Mouse (Mus musculus) MEL (cell line): Measurements from ENCODE around the gene Rccd1. TPM values are rescaled to one million over a fixed set of nuclear protein-coding genes. Genes with fewer than 3 reads are reported as not detected.

ENCODE experiments used
- DNase-seq: peaks from one replicate; pipeline ENCODE4 v3.0.0; 2011; ENCODE audit warnings: low read depth, low spot score
- H3K27ac ChIP-seq: 2 replicates; pipeline ENCODE4 v1.5.1; 2012; ENCODE audit warnings: low read depth, mild to moderate bottlenecking, control low read depth, low read length, moderate library complexity; ENCODE audit not compliant: control insufficient read depth
- H3K27me3 ChIP-seq, 2 experiments: fragments of 150-350 bp in 1 of 2; sonication (generic) in 1 of 2; 2 replicates each; pipeline ENCODE4 v1.6.1; 2012; ENCODE audit warnings: low read length in 2 of 2, mild to moderate bottlenecking in 2 of 2, improper control_type of control experiment in 1 of 2, moderate library complexity in 1 of 2; ENCODE audit not compliant: insufficient read depth in 2 of 2, control insufficient read depth in 1 of 2
- H3K36me3 ChIP-seq, 2 experiments: 2 replicates each; pipeline ENCODE4 v1.6.1; 2012 to 2014; ENCODE audit warnings: low read length in 2 of 2, improper control_type of control experiment in 1 of 2, inconsistent platforms in 1 of 2, mild to moderate bottlenecking in 1 of 2; ENCODE audit not compliant: insufficient read depth in 2 of 2, control insufficient read depth in 1 of 2
- H3K4me1 ChIP-seq, 2 experiments: fragments of 150-350 bp in 1 of 2; sonication (generic) in 1 of 2; 2 replicates each; pipeline ENCODE4 v1.6.1; 2012; ENCODE audit warnings: low read length in 2 of 2, improper control_type of control experiment in 1 of 2, mild to moderate bottlenecking in 1 of 2; ENCODE audit not compliant: insufficient read depth in 2 of 2, control insufficient read depth in 1 of 2
- H3K4me3 ChIP-seq, 2 experiments: fragments of 150-350 bp in 1 of 2; sonication (generic) in 1 of 2; 2 replicates each; pipeline ENCODE4 v1.5.1; 2012; ENCODE audit warnings: low read depth in 2 of 2, low read length in 2 of 2, mild to moderate bottlenecking in 2 of 2, moderate library complexity in 2 of 2, control low read depth in 1 of 2, improper control_type of control experiment in 1 of 2; ENCODE audit not compliant: control insufficient read depth in 1 of 2, insufficient read depth in 1 of 2
- H3K79me2 ChIP-seq: 2 replicates; pipeline ENCODE4 v1.6.1; 2012; ENCODE audit warnings: mild to moderate bottlenecking, low read length, moderate library complexity; ENCODE audit not compliant: control insufficient read depth, poor library complexity, insufficient read depth
- H3K9ac ChIP-seq: 2 replicates; pipeline ENCODE4 v1.6.1; 2012; ENCODE audit warnings: low read depth, mild to moderate bottlenecking, control low read depth, low read length, moderate library complexity; ENCODE audit not compliant: control insufficient read depth, poor library complexity, severe bottlenecking
- H3K9me3 ChIP-seq: fragments of 150-350 bp; sonication (generic); replicated peaks from 2 replicates; pipeline ENCODE4 v1.6.1; 2012; ENCODE audit warnings: mild to moderate bottlenecking, low read length, improper control_type of control experiment, moderate library complexity; ENCODE audit not compliant: insufficient read depth
- BHLHE40 ChIP-seq: IDR thresholded peaks from 2 replicates; pipeline ENCODE4 v1.6.1; 2012; ENCODE audit warnings: low read depth, mild to moderate bottlenecking, inconsistent platforms, low read length, improper control_type of control experiment, borderline replicate concordance
- EP300 ChIP-seq, 2 experiments: IDR thresholded peaks; 2 replicates each; pipeline ENCODE4 v1.6.1; 2011; ENCODE audit warnings: improper control_type of control experiment in 2 of 2, low read length in 2 of 2, low read depth in 1 of 2, mild to moderate bottlenecking in 1 of 2
- ETS1 ChIP-seq: IDR thresholded peaks from 2 replicates; pipeline ENCODE4 v1.6.1; 2012; ENCODE audit warnings: low read depth, mild to moderate bottlenecking, inconsistent platforms, low read length, improper control_type of control experiment, moderate library complexity
- HCFC1 ChIP-seq: IDR thresholded peaks from 2 replicates; pipeline ENCODE4 v1.6.1; 2012; ENCODE audit warnings: low read depth, mild to moderate bottlenecking, inconsistent platforms, low read length, improper control_type of control experiment, moderate library complexity
- JUND ChIP-seq: IDR thresholded peaks from 2 replicates; pipeline ENCODE4 v1.6.1; 2011; ENCODE audit warnings: low read depth, mild to moderate bottlenecking, improper control_type of control experiment, low read length
- KAT2A ChIP-seq: conservative IDR thresholded peaks from 2 replicates; pipeline ENCODE4 v1.6.1; 2012; ENCODE audit warnings: low read depth, low read length, improper control_type of control experiment, inconsistent platforms
- MAFK ChIP-seq: IDR thresholded peaks from 2 replicates; pipeline ENCODE4 v1.6.1; 2011; ENCODE audit warnings: low read depth, mild to moderate bottlenecking, low read length, improper control_type of control experiment, borderline replicate concordance
- MAX ChIP-seq: IDR thresholded peaks from 2 replicates; pipeline ENCODE4 v1.6.1; 2011; ENCODE audit warnings: low read length, improper control_type of control experiment
- MEF2A ChIP-seq: IDR thresholded peaks from 2 replicates; pipeline ENCODE4 v1.6.1; 2014; ENCODE audit warnings: low read depth, mild to moderate bottlenecking, inconsistent platforms, low read length, improper control_type of control experiment; ENCODE audit not compliant: poor library complexity, insufficient replicate concordance, severe bottlenecking; ENCODE audit errors: extremely low read depth
- MXI1 ChIP-seq: IDR thresholded peaks from 2 replicates; pipeline ENCODE4 v1.6.1; 2011; ENCODE audit warnings: mild to moderate bottlenecking, low read depth, low read length, improper control_type of control experiment
- MYC ChIP-seq: IDR thresholded peaks from 2 replicates; pipeline ENCODE4 v1.6.1; 2011; ENCODE audit warnings: low read depth, mild to moderate bottlenecking, low read length, improper control_type of control experiment, moderate library complexity
- NELFE ChIP-seq: IDR thresholded peaks from 2 replicates; pipeline ENCODE4 v1.6.1; 2011; ENCODE audit warnings: low read depth, low read length, improper control_type of control experiment
- POLR2AphosphoS2 ChIP-seq: IDR thresholded peaks from 2 replicates; pipeline ENCODE4 v1.6.1; 2011; ENCODE audit warnings: low read length, improper control_type of control experiment
- POLR2AphosphoS5 ChIP-seq: IDR thresholded peaks from 2 replicates; pipeline ENCODE4 v1.6.1; 2012; ENCODE audit warnings: low read depth, borderline replicate concordance, mild to moderate bottlenecking, inconsistent platforms, low read length, moderate library complexity, mixed read lengths
- SIN3A ChIP-seq: IDR thresholded peaks from 2 replicates; pipeline ENCODE4 v1.6.1; 2012; ENCODE audit warnings: low read length, improper control_type of control experiment, inconsistent platforms
- SMC3 ChIP-seq: IDR thresholded peaks from 2 replicates; pipeline ENCODE4 v1.6.1; 2011; ENCODE audit warnings: low read depth, low read length, improper control_type of control experiment
- TAL1 ChIP-seq: IDR thresholded peaks from 2 replicates; pipeline ENCODE4 v1.6.1; 2012; ENCODE audit warnings: mild to moderate bottlenecking, inconsistent platforms, low read length, moderate library complexity, mixed read lengths
- TBP ChIP-seq: IDR thresholded peaks from 2 replicates; pipeline ENCODE4 v1.8.0; 2011; ENCODE audit warnings: low read depth, low read length, improper control_type of control experiment
- TCF12 ChIP-seq: IDR thresholded peaks from 2 replicates; pipeline ENCODE4 v1.6.1; 2014; ENCODE audit warnings: low read depth, mild to moderate bottlenecking, inconsistent platforms, low read length, improper control_type of control experiment, moderate library complexity
- UBTF ChIP-seq: IDR thresholded peaks from 2 replicates; pipeline ENCODE4 v1.6.1; 2012; ENCODE audit warnings: low read depth, mild to moderate bottlenecking, inconsistent platforms, low read length, improper control_type of control experiment, moderate library complexity, borderline replicate concordance; ENCODE audit not compliant: insufficient read depth
- USF1 ChIP-seq: IDR thresholded peaks from 2 replicates; pipeline ENCODE4 v1.6.1; 2014; ENCODE audit warnings: low read depth, mild to moderate bottlenecking, inconsistent platforms, low read length, improper control_type of control experiment, moderate library complexity
- USF2 ChIP-seq, 2 experiments: IDR thresholded peaks; 2 replicates each; pipeline ENCODE4 v1.6.1; 2011 to 2012; ENCODE audit warnings: improper control_type of control experiment in 2 of 2, low read length in 2 of 2, borderline replicate concordance in 1 of 2, inconsistent platforms in 1 of 2, low read depth in 1 of 2, mild to moderate bottlenecking in 1 of 2; ENCODE audit not compliant: insufficient read depth in 1 of 2
- ZC3H11A ChIP-seq: IDR thresholded peaks from 2 replicates; pipeline ENCODE4 v1.6.1; 2012; ENCODE audit warnings: low read depth, mild to moderate bottlenecking, inconsistent platforms, low read length, improper control_type of control experiment
- polyA plus RNA-seq, 2 experiments: library from polyadenylated mRNA; stranded (reverse) in 1 of 2; unstranded in 1 of 2; fragments of >175 nt in 1 of 2; fragments of >200 nt in 1 of 2; gene quantifications; 2 replicates each; pipeline versions ENCODE4 v1.2.1 to v1.2.4; 2012; ENCODE audit warnings: low replicate concordance in 2 of 2, low read depth in 1 of 2; ENCODE audit not compliant: insufficient read length in 2 of 2, insufficient read depth in 1 of 2, missing spikeins in 1 of 2
- total RNA-seq: library from RNA; depleted of rRNA; stranded (reverse); fragments of 300-350 nt; gene quantifications from 2 replicates; pipeline ENCODE4 v1.2.3, GENCODE M21; 2012

Gene Rccd1
- total and polyA plus RNA-seq, 3 experiments = 16.8 to 20.2 TPM; not detected in 1

DNA sequence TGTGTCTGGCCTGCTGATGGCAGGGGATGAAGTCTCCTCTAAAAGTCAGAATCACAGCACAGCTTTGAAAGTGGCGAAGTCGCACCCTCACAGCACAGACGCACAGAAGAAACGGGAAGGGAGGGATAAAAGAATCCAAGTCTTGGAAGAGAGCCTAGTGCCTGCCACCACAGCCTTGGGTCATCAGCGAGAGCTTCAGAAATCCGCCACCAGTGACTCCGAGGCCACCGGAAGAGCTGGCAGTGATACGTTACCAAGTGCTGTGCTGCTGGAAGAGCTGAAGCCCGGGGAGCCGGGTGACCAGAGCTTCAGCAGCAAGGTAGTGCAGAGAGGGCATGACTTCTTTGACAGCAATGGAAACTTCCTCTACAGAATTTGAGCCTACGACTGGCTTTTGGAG lies 59.6 kb downstream of the Rccd1 start:
- Histone ChIP-seq H3K27ac (no peak overlapping the region), H3K4me3 (no peak overlapping the region), H3K9ac (no peak overlapping the region), H3K27me3 (no peaks in the 10 kb centered on the region), H3K4me1 (peaks cover 7 to 21% of the 10 kb centered on the region in 2 experiments), H3K79me2 (peaks cover 20% of the 10 kb centered on the region), H3K36me3 (peaks cover 6 to 26% of the 10 kb centered on the region in 2 experiments), H3K9me3 (no peaks in the 10 kb centered on the region)
- DNase-seq = no peak
- no peak for TF ChIP-seq USF2 (IDR thresholded peaks at IDR 0.05; ENCODE audit: borderline replicate concordance in 1 of 2, insufficient read depth in 1 of 2, low read depth in 1 of 2, low read length in 2 of 2)
- no peak for TF ChIP-seq SIN3A
- TF ChIP-seq ZC3H11A = no peak
- no peak for TF ChIP-seq KAT2A
- no peak for TF ChIP-seq HCFC1
- TF ChIP-seq NELFE = no peak

- H3K9ac ChIP-seq = peak overlapping the region; percentile 84
These were observed 62.8 kb downstream of the Rccd1 start for GRCm38 (mm10) chr7:80261372-80261990.

GRCm38 (mm10) chr7:80260625-80261371 lies 63.5 kb downstream of the Rccd1 start, which contains the start of gene Ngrn:
Ngrn (plus strand) TSS chr7:80261215.
- Histone ChIP-seq H3K27me3 (no peaks in the 10 kb centered on the region), H3K4me1 (peaks cover 4 to 17% of the 10 kb centered on the region in 2 experiments), H3K36me3 (peaks cover 6 to 15% of the 10 kb centered on the region in 2 experiments), H3K27ac (peak within 1 kb of the TSS; percentile 58), H3K9ac (peak within 1 kb of the TSS; percentile 84), H3K79me2 (peaks cover 19% of the 10 kb centered on the region), H3K4me3 (peak within 1 kb of the TSS; percentile 55 to 77), H3K9me3 (no peaks in the 10 kb centered on the region)
- DNase-seq = peak; percentile 90
- TF ChIP-seq MEF2A (0 out of 2 replicates have a peak, but pooled peaks have one; percentile 48), USF2 (IDR thresholded peaks at IDR 0.05; ENCODE audit: borderline replicate concordance in 1 of 2, insufficient read depth in 1 of 2, low read depth in 1 of 2, low read length in 2 of 2) (no peak), BHLHE40 (no peak), TCF12 (peak; percentile 56; the same call in 1 of the 2 replicates), UBTF (no peak), EP300 (IDR thresholded peaks at IDR 0.05; ENCODE audit: low read depth in 1 of 2, low read length in 2 of 2) (0 out of 4 replicates have a peak, but pooled peaks of 1 of the 2 experiments have one; percentile 41), JUND (no peak), KAT2A (peak; percentile 79), SMC3 (no peak), HCFC1 (peak; percentile 92), TAL1 (no peak), MAFK (no peak), POLR2AphosphoS2 (peak; percentile 84; the same call in 1 of the 2 replicates), TBP (peak; percentile 79), POLR2AphosphoS5 (no peak), MYC (peak; percentile 41; the same call in 1 of the 2 replicates)

More at GRCm38 (mm10) chr7:80261372-80261990, 62.8 kb downstream of the Rccd1 start:
- peak; percentile 26; the same call in 1 of the 2 replicates for TF ChIP-seq MAX
- peak; percentile 68; the same call in 1 of the 2 replicates for TF ChIP-seq MXI1
- 0 out of 2 replicates have a peak, but pooled peaks have one; percentile 6 for TF ChIP-seq MYC
- 0 out of 2 replicates have a peak, but pooled peaks have one; percentile 21 for TF ChIP-seq HCFC1
- TF ChIP-seq ETS1 = 0 out of 2 replicates have a peak, but pooled peaks have one; percentile 6
- TF ChIP-seq USF1 = no peak
- no peaks in the 10 kb centered on the region for H3K27me3 ChIP-seq
- peaks cover 6 to 15% of the 10 kb centered on the region in 2 experiments for H3K36me3 ChIP-seq
- H3K4me1 ChIP-seq = peaks cover 4 to 17% of the 10 kb centered on the region in 2 experiments
- peak; percentile 62 for DNase-seq
- peaks cover 19% of the 10 kb centered on the region for H3K79me2 ChIP-seq
- H3K9me3 ChIP-seq = no peaks in the 10 kb centered on the region
- peak overlapping the region; percentile 56 for H3K27ac ChIP-seq
- H3K4me3 ChIP-seq = peak overlapping the region; percentile 55 to 77
